Mouse (Mus musculus): ENCODE measurements at regions not wholly inside any gene's neighbourhood (a gene's known extent, or its start where the extent isn't known, plus 50 kb on each side); places are given as distances from the start of the nearest gene placed in this dataset.
A peak's percentile ranks its signal among the peaks of the same experiment; 100 is the strongest.
"Not testable (repeated sequence)": the region's sequence is repeated elsewhere in the genome, so short reads cannot be mapped to it uniquely, and the experiment has no call there.

- DNase-seq (ENCODE audit: low read depth, low spot score): no peak
Observed at GRCm38 (mm10) chr4:6600766-6601367, 1638.0 kb downstream of the Car8 start.

DNA sequence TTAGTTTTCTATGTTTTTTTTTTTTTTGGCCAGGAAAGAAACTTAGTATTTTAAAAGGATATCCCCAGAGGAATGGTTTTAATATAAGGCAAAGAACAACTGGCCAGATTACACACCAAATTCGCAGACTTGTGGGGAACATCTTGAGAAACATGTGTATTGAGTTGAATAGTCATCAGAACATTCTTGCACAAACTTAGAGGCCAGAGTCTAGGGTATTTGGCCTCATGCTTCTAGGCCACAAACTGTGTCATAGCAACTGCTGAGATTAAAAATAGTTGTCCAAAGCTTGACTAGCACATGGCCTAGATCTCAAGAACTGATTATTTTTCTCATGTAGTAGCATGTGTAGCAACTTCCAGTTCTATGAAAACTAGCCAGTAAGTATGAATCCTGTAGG, 1642.5 kb downstream of the Car8 start:
- DNase-seq (ENCODE audit: low read depth, low spot score): no peak

GRCm38 (mm10) chr4:6592890-6593289, 1646.0 kb downstream of the Car8 start:
- DNase-seq (ENCODE audit: low read depth, low spot score): not testable (repeated sequence)

- DNase-seq (ENCODE audit: low read depth, low spot score): peak; percentile 16
Observed at GRCm38 (mm10) chr4:6561604-6562357, 1677.1 kb downstream of the Car8 start.

DNA sequence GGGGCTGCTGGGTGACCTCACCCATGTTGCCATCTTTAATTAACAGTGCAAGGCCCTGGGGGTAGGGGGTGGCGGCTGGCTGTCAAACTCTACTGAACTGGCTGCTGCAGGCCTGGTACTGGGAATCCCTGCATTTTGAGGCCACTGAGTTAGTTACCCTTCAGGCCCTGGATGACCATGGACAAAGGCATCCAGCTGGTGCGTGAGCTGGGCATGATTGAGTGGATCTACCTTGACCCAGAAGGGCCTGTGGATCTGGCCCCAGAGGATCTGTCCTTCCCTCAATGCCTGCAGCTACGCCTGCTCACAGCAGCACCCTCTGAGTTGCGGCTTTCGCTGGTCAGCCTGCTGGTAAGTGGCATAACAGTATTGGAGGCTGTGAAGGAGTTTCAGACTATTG, 1699.2 kb downstream of the Car8 start:
- DNase-seq (ENCODE audit: low read depth, low spot score): no peak

DNA sequence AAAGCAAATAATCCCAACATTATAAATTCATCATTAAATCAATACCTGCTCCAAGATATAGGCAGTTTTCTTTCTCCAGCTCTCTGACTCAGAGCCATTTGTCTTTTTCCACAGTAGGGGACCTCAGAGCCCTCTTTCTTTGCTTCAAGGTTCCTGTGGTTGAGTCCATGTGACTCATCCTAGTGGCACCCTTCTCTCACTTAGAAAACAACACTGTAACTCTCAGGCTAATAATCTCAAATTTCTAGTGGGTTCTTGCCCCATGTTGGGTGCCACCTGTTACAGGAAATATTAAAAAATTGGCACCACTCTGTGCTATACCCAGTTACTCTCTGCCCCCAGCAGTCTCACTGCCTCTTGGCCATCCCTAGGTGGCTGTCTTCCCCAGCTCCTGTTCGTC, 1706.4 kb downstream of the Car8 start:
- DNase-seq (ENCODE audit: low read depth, low spot score): no peak

GRCm38 (mm10) chr4:6517626-6518025, 1721.2 kb downstream of the Car8 start:
- DNase-seq (ENCODE audit: low read depth, low spot score): no peak

DNA sequence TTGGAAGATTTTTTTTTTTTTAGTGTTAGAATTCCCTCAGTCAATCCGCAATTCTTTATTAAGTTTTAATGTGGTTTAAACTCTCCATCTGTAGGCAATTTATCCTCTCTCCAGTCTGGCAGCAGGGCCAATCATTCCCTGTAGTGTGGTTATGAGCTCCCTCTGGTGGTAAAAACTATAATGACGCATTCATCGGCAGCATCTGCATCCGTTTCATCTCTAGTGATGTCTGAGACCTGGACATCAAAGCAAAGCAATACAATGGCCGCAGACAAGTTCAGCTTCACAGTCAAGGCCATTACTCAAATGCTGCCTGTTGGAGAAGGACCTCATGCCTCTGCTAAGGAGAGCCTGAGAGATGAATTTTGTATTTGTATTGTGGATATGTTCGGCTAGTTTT, 1721.7 kb upstream of the Impad1 start:
- peak; percentile 56 for DNase-seq (ENCODE audit: low read depth, low spot score)

- peak; percentile 21 for DNase-seq (ENCODE audit: low read depth, low spot score)
Observed at GRCm38 (mm10) chr4:6513635-6514034, 1720.5 kb upstream of the Impad1 start.

DNA sequence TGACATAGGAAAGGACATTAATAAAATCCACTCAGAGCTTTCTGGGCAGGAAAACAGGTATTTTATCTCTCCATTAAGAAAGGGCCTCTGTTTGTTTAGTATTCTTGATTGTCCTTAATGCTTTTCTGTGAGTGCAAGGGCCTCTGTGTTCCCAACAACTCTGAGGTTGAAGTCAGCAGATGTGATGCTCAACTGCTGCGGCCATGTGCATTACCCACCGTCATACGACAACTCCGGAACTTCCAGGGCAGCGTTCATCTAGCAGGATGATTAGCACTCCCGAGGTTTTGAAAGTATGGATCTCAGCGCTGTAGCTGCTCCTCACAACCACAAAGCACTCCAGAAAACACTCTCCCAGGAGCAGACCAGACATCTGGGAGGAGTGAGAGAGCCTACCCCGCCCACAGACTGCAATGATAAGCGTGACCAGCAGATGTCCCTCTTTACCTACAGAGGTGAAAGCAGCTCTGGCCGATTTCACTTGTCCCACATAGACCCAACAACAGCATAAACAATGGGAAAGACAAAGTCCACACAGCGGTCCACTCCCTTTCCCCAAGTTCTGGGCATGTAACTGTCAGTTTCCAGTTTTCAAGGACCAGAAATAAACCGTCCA, 1719.7 kb upstream of the Impad1 start:
- peak; percentile 74 for DNase-seq (ENCODE audit: low read depth, low spot score)

- no peak for DNase-seq (ENCODE audit: low read depth, low spot score)
Observed at GRCm38 (mm10) chr4:6508091-6508490, 1714.9 kb upstream of the Impad1 start.

All from telencephalon, adult 2 months (tissue).